Mouse (Mus musculus) left cerebral cortex, adult 8-10 months (tissue): Measurements from ENCODE around the gene Acot13. TPM values are rescaled to one million over a fixed set of nuclear protein-coding genes. Genes with fewer than 3 reads are reported as not detected.
"Not testable (repeated sequence)": the region's sequence is repeated elsewhere in the genome, so short reads cannot be mapped to it uniquely, and the experiment has no call there.

ENCODE experiments used
- DNase-seq, 2 experiments: peaks; one replicate each; pipeline ENCODE4 v3.0.0; 2022; ENCODE audit warnings: low spot score in 2 of 2
- total RNA-seq, 4 experiments: library from RNA; stranded (reverse); gene quantifications; 2 replicates each; pipeline ENCODE4 v1.2.4; 2022

Acot13 gene
- total RNA-seq, 4 experiments from 2014 or later = 83.7 to 90.3 (median 87.8) TPM

- peak in 1 of 2 experiments; percentile 61 for DNase-seq
Observed at GRCm38 (mm10) chr13:24786014-24786490, 45.3 kb downstream of the Acot13 start.

DNA sequence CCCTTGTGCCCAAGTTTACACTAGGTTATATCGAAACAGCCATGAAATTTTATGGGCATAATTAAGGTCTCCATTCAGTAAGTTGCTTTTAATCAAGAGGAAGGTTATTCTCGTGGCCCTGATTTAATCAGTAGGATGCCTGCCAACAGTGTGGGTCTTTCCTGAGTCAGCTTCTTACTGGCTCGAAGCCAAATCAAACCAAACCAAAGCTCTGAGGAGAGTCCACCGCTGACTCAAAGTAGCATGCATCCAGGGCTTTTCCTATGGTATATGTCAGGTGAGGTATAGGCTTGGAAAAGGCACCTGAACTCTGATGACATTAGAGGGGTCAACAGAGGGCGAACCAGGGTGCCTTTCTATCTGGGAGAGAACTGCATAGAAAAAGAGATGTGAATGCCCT, 49.4 kb downstream of the Acot13 start:
- DNase-seq = no peak

DNA sequence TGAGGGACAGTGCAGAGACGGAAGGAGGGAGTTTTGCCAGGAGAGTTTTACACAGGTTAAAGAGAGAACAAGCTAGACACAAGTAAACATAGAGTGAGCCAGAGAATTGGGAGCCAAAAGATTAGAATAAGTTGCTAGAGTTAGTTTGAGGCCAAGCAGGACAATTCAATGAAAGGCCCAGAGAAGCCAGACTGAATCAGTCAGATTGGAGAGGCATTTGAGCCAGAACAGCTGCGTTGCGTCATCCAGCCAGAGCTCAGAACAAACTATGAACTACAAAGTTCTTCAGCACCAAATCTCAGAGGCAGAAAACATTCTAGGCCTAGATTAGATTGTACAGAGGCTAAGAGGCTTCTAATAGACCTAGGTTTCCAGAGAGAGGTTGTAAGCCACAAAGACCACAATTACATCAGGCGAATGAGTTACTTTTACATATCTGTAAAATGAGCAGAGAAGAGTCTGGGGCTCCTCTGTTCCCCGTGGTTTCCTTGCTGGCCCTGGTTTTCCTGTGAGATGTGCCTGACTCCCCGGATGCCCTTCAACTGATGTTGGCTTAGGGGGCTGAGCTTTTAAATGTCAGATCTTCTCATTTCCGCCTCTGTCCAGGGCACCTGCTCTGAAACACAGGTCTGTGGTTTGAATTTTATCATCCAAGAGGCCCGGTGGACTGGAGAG, 52.5 kb downstream of the Acot13 start:
- no peak for DNase-seq

- no peak for DNase-seq
Observed at GRCm38 (mm10) chr13:24778026-24778425, 53.3 kb downstream of the Acot13 start.

DNA sequence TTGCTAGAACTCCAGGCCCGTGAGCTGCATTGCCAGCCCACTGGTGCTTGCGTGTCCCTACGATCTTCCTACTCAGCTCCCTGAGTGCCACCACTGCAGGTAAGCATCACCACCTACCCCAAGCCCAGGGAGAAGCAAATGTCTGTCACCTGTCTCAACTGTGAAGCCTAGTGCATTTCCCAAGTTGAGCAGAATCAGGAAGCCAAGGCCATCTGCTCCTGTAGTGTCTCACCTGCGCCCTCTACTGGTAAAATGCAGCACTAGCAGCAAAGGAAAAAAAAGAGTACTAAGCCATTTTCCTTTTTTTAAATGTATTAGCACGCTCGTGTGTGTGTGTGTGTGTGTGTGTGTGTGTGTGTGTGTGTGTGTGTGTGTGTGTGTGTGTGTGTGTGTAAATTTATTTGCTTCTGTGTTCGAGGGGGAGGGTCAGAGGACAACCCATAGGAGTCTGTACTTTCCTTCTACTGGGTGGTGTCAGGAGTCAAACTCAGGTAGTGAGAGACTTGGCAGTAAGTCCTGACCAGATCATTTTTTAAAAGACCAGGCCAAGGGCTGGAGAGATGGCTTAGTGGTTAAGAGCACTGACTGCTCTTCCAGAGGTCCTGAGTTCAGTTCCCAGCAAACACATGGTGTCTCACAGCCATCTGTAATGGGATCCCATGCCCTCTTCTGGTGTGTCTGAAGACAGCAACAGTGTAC, 55.0 kb downstream of the Acot13 start:
- DNase-seq = peak in 1 of 2 experiments; percentile 25

DNA sequence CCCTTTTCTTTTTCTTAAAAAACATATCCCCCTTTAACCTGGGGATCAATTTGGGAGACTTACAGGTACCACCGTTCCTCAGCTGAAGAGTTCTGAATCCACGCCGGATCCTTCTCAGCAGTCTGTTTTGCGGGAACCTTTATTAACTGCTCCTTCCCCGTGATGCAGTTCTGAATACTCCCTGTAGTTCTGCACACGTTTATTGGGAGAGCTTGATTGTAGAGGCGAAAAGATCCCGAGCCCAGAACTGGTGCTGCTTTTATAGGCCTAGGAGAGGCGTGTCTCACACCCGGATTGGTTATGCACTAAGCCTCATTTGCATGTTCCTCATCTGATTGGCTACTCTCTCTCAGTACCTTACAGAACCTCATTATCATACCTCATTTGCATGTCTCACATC, 59.9 kb downstream of the Acot13 start:
- DNase-seq = not testable (repeated sequence)

Other genes with a start within 250 kb of the Acot13 start
- 10 to 100 TPM; 52.0 to 64.0 (median 60.2) TPM for gene Ripor2, start 249.4 kb downstream of the Acot13 start, total RNA-seq
- not detected for gene Armh2, start 90.3 kb downstream of the Acot13 start, total RNA-seq
- 1 to 10 TPM; 2.6 to 6.5 (median 5.6) TPM for gene Gmnn, start 69.6 kb downstream of the Acot13 start, total RNA-seq
- gene BC005537, start 29.9 kb downstream of the Acot13 start, total RNA-seq = 100 to 1,000 TPM; 134 to 163 (median 147) TPM
- gene Tdp2, start 139 bp upstream of the Acot13 start, total RNA-seq = 10 to 100 TPM; 19.9 to 25.0 (median 21.5) TPM
- gene D130043K22Rik, start 13.6 kb upstream of the Acot13 start, total RNA-seq = 10 to 100 TPM; 25.5 to 29.0 (median 27.3) TPM
- 10 to 100 TPM; 63.2 to 76.6 (median 69.0) TPM for gene Aldh5a1, start 106.1 kb upstream of the Acot13 start, total RNA-seq
- 10 to 100 TPM; 22.6 to 27.9 (median 23.8) TPM for gene Gpld1, start 111.6 kb upstream of the Acot13 start, total RNA-seq
- gene Mrs2, start 188.8 kb upstream of the Acot13 start, total RNA-seq = 10 to 100 TPM; 48.6 to 57.3 (median 50.8) TPM
- gene Dcdc2a, start 224.5 kb upstream of the Acot13 start, total RNA-seq = 1 to 10 TPM; 5.6 to 9.1 (median 7.4) TPM